Mouse (Mus musculus) heart, postnatal 4 days (tissue): ENCODE data around the gene Itih5. TPM values are rescaled to one million over a fixed set of nuclear protein-coding genes. Genes with fewer than 3 reads are reported as not detected.

Experiments used
- DNase-seq: peaks from one replicate; pipeline ENCODE4 v3.0.0; 2021
- total RNA-seq, 2 experiments: library from RNA; stranded (reverse); gene quantifications; 2 replicates each; pipeline ENCODE4 v1.2.3; 2021

The Itih5 gene
- 10 to 100 TPM; 24.9 to 30.2 TPM for total RNA-seq

- DNase-seq: peak; percentile 55
Measured at GRCm38 (mm10) chr2:10153201-10154075, at the start of gene Itih5. Gene Itih5, plus strand, starts transcription at chr2:10153571.

- DNase-seq: no peak
Measured at GRCm38 (mm10) chr2:10108535-10109189, 44.7 kb upstream of the Itih5 start.

- DNase-seq: no peak
Measured at GRCm38 (mm10) chr2:10118751-10119150, 34.6 kb upstream of the Itih5 start.

GRCm38 (mm10) chr2:10119276-10119675 lies 34.1 kb upstream of the Itih5 start:
- no peak for DNase-seq

GRCm38 (mm10) chr2:10121826-10122225 lies 31.5 kb upstream of the Itih5 start:
- DNase-seq: no peak

- no peak for DNase-seq
Measured at GRCm38 (mm10) chr2:10126122-10126521, 27.2 kb upstream of the Itih5 start.

GRCm38 (mm10) chr2:10127471-10127870 lies 25.9 kb upstream of the Itih5 start:
- no peak for DNase-seq

GRCm38 (mm10) chr2:10128571-10128970 lies 24.8 kb upstream of the Itih5 start:
- no peak for DNase-seq

- no peak for DNase-seq
Measured at GRCm38 (mm10) chr2:10130341-10130990, 22.9 kb upstream of the Itih5 start.

- no peak for DNase-seq
Measured at GRCm38 (mm10) chr2:10131296-10131695, 22.1 kb upstream of the Itih5 start, which contains the start of gene Itih2. Gene Itih2, minus strand, starts transcription at chr2:10131396.

- no peak for DNase-seq
Measured at GRCm38 (mm10) chr2:10132128-10132527, 21.2 kb upstream of the Itih5 start.

GRCm38 (mm10) chr2:10133941-10134340 lies 19.4 kb upstream of the Itih5 start:
- no peak for DNase-seq

GRCm38 (mm10) chr2:10137320-10137719 lies 16.1 kb upstream of the Itih5 start:
- no peak for DNase-seq

GRCm38 (mm10) chr2:10140456-10140855 lies 12.9 kb upstream of the Itih5 start:
- no peak for DNase-seq

GRCm38 (mm10) chr2:10142472-10143454 lies 10.6 kb upstream of the Itih5 start:
- peak; percentile 78 for DNase-seq

- DNase-seq: no peak
Measured at GRCm38 (mm10) chr2:10145514-10145913, 7.9 kb upstream of the Itih5 start.

- DNase-seq: peak; percentile 14
Measured at GRCm38 (mm10) chr2:10147176-10147575, 6.2 kb upstream of the Itih5 start.

- no peak for DNase-seq
Measured at GRCm38 (mm10) chr2:10152590-10152989, 781 bp upstream of the Itih5 start.

GRCm38 (mm10) chr2:10157184-10157583 lies 3.8 kb downstream of the Itih5 start:
- DNase-seq: peak; percentile 14

- no peak for DNase-seq
Measured at GRCm38 (mm10) chr2:10162011-10162410, 8.6 kb downstream of the Itih5 start.

GRCm38 (mm10) chr2:10166635-10167034 lies 13.3 kb downstream of the Itih5 start:
- no peak for DNase-seq

GRCm38 (mm10) chr2:10167283-10167682 lies 13.9 kb downstream of the Itih5 start:
- DNase-seq: no peak
